9 mouse cellular contexts compared by ENCODE assay signal in the genomic region with DNA sequence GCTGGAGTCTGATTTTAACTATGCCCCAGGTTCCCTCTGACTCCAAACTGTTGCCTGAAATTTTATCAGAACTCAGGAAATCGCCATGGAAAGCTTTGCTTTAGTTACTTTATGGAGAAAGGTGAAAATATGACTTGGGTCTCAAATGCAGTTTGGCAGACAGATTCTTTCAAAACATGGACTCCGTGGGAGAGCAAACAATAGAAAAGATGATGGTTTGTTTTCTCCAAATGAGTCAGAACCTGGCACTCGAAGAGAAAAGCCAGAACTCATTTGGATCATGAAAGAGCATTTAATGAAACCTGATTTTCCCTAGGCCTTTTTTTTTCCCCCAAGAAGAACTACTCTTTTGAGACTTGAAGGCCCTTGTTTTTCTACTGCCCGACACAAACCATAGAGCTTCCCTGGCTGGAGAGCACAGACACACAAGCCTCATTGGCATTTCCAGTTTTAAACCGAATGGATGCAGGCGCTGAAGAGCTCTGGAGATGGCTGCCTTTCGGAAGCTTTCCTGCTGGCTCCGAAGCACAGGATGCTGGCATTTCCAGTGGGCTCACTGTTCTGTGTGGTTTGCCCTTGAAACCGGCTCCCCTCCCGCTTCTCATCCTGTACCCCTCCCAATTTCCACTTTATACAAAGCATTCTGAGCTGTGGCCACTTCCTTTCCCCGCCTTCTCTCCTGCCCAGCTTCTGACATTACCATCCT. TPM values are rescaled to one million over a fixed set of nuclear protein-coding genes. Genes with fewer than 3 reads are reported as not detected.
DNase-seq lines count a peak whose midpoint lies in the region; ATAC-seq lines count a peak whose summit lies in the region.
"Had no signal": no experiment of that assay in that cellular context is flagged by ENCODE, and none has a peak within 500 bp of the region (broad histone marks: within the 10 kb centered on the region; RNA-seq: fewer than 3 reads in every experiment).

No protein-coding gene starts in this region.

- no peak overlapping the region for H3K9ac ChIP-seq in hindbrain, embryonic 15.5 days
- no peak overlapping the region for H3K9ac ChIP-seq in liver, embryonic 11.5 days (ENCODE audit: low read depth, low read length)
- no peak overlapping the region for H3K9ac ChIP-seq in intestine, embryonic 15.5 days
- H3K9ac ChIP-seq: liver, embryonic 13.5 days had no signal

- no peaks in the 10 kb centered on the region; the same call in 1 of the 2 replicates for H3K4me1 ChIP-seq in brown adipose tissue, adult 24 weeks (ENCODE audit: control insufficient read depth, insufficient read depth, insufficient read length, low read length)
- no peaks in the 10 kb centered on the region for H3K4me1 ChIP-seq in hindbrain, embryonic 15.5 days (replicated peaks)
- peaks cover 5% of the 10 kb centered on the region; the same call in 1 of the 2 replicates for H3K4me1 ChIP-seq in liver, embryonic 11.5 days (replicated peaks; ENCODE audit: control insufficient read depth, insufficient read depth, low read length)
- H3K4me1 ChIP-seq in intestine, embryonic 15.5 days (replicated peaks) = no peaks in the 10 kb centered on the region
- H3K4me1 ChIP-seq: liver, embryonic 13.5 days had no signal

- H3K9me3 ChIP-seq in hindbrain, embryonic 15.5 days = no peaks in the 10 kb centered on the region
- no peaks in the 10 kb centered on the region for H3K9me3 ChIP-seq in liver, embryonic 11.5 days (ENCODE audit: control insufficient read depth, low read length)
- H3K9me3 ChIP-seq in intestine, embryonic 15.5 days = no peaks in the 10 kb centered on the region
- H3K9me3 ChIP-seq: liver, embryonic 13.5 days had no signal

- 0 out of 2 replicates have a peak, but pooled peaks have one; percentile 23 for ATAC-seq in frontal cortex, adult (ENCODE audit: low TSS enrichment)
- no peak for ATAC-seq in hindbrain, embryonic 15.5 days (ENCODE audit: low FRiP score, low read depth)
- no peak for ATAC-seq in liver, embryonic 11.5 days (replicated peaks; ENCODE audit: low FRiP score)
- ATAC-seq in intestine, embryonic 15.5 days = no peak

- no peak for DNase-seq in frontal cortex, postnatal 25 days (ENCODE audit: low spot score in 2 of 2)
- peak; percentile 64 for DNase-seq in CD4-positive helper T cell, adult 2 months (ENCODE audit: low read depth, low spot score)
- peak; percentile 40 for DNase-seq in thymus, postnatal 0 days (ENCODE audit: low spot score)
- no peak for DNase-seq in liver, embryonic 11.5 days (ENCODE audit: low spot score)
- DNase-seq: liver, embryonic 13.5 days had no signal

- 62% methylated on average over 11 of the region's 11 CpGs for WGBS in hindbrain, embryonic 15.5 days
- 58% methylated on average over 11 of the region's 11 CpGs for WGBS in liver, embryonic 11.5 days
- WGBS in intestine, embryonic 15.5 days = 61% methylated on average over 11 of the region's 11 CpGs

- H3K4me3 ChIP-seq in brown adipose tissue, adult 24 weeks (ENCODE audit: insufficient read depth, low read depth, low read length) = no peak overlapping the region
- H3K4me3 ChIP-seq in hindbrain, embryonic 15.5 days = no peak overlapping the region
- H3K4me3 ChIP-seq in liver, embryonic 11.5 days (ENCODE audit: low read depth, low read length) = no peak overlapping the region
- H3K4me3 ChIP-seq in intestine, embryonic 15.5 days (replicated peaks) = no peak overlapping the region
- H3K4me3 ChIP-seq: liver, embryonic 13.5 days had no signal

- H3K27me3 ChIP-seq in hindbrain, embryonic 15.5 days = no peaks in the 10 kb centered on the region
- no peaks in the 10 kb centered on the region; the same call in 1 of the 2 replicates for H3K27me3 ChIP-seq in liver, embryonic 11.5 days (replicated peaks; ENCODE audit: control insufficient read depth, insufficient read depth, low read length)
- H3K27me3 ChIP-seq in intestine, embryonic 15.5 days (replicated peaks) = no peaks in the 10 kb centered on the region
- H3K27me3 ChIP-seq: liver, embryonic 13.5 days had no signal

- no peak overlapping the region for H3K4me2 ChIP-seq in hindbrain, embryonic 15.5 days
- H3K4me2 ChIP-seq in liver, embryonic 11.5 days = no peak overlapping the region
- H3K4me2 ChIP-seq in intestine, embryonic 15.5 days (replicated peaks) = no peak overlapping the region; the same call in 1 of the 2 replicates
- H3K4me2 ChIP-seq: liver, embryonic 13.5 days had no signal

- peak overlapping the region; percentile 45; the same call in 1 of the 2 replicates for H3K27ac ChIP-seq in brown adipose tissue, adult 24 weeks (replicated peaks; ENCODE audit: low read depth, low read length)
- peak overlapping the region; percentile 25 for H3K27ac ChIP-seq in hindbrain, embryonic 15.5 days (replicated peaks)
- H3K27ac ChIP-seq in liver, embryonic 11.5 days (ENCODE audit: low read depth, low read length) = no peak overlapping the region
- H3K27ac ChIP-seq in intestine, embryonic 15.5 days = no peak overlapping the region
- H3K27ac ChIP-seq: liver, embryonic 13.5 days had no signal

- H3K36me3 ChIP-seq in hindbrain, embryonic 15.5 days = no peaks in the 10 kb centered on the region
- no peaks in the 10 kb centered on the region for H3K36me3 ChIP-seq in liver, embryonic 11.5 days (ENCODE audit: control insufficient read depth, insufficient read depth, low read length)
- no peaks in the 10 kb centered on the region for H3K36me3 ChIP-seq in intestine, embryonic 15.5 days
- H3K36me3 ChIP-seq: liver, embryonic 13.5 days had no signal

RNA-seq across cellular contexts. Expression of gene Dapl1, which starts 14.0 kb away (rescaled TPM):
- not detected in 2 replicates for polyA plus RNA-seq in brown adipose tissue, adult 24 weeks (2012; ENCODE audit: insufficient read depth, insufficient read length, missing spikeins)
- polyA plus RNA-seq in hindbrain, embryonic 15.5 days (2015; fragmentation: Nextera tagmentation; extraction: Ambion mirVana) = 1.2 and 1.7 TPM in 2 replicates
- polyA plus RNA-seq in thymus, postnatal 0 days (2015; fragmentation: Nextera tagmentation; extraction: Ambion mirVana) = 4.2 and 4.9 TPM in 2 replicates
- 0.53 TPM in 1 of 2 replicates, not detected in the other for polyA plus RNA-seq in liver, embryonic 11.5 days (2014; fragmentation: Nextera tagmentation; extraction: Ambion mirVana)
- polyA plus RNA-seq in intestine, embryonic 15.5 days (2015; fragmentation: Nextera tagmentation; extraction: Ambion mirVana) = 0.28 TPM in 1 of 2 replicates, not detected in the other

Comparison
In these comparisons a context has a peak if more than half of its experiments do, and no peak if none do; other contexts are left out.
1. DNase-seq: peak in CD4-positive helper T cell, adult 2 months (single experiment) and thymus, postnatal 0 days (single experiment); none in frontal cortex, postnatal 25 days (0 of 2) and liver, embryonic 11.5 days (single experiment).
2. H3K27ac ChIP-seq: peak in brown adipose tissue, adult 24 weeks (single experiment) and hindbrain, embryonic 15.5 days (single experiment); none in liver, embryonic 11.5 days (single experiment) and intestine, embryonic 15.5 days (single experiment).